Mouse (Mus musculus) layer of hippocampus, postnatal 14 days (tissue): ENCODE results near the gene Fam189a1. TPM values are rescaled to one million over a fixed set of nuclear protein-coding genes. Genes with fewer than 3 reads are reported as not detected.

Source experiments
- DNase-seq, 2 experiments: peaks; one replicate each; pipeline ENCODE4 v3.0.0; 2021 to 2022; ENCODE audit warnings: low spot score in 2 of 2, mixed read lengths in 1 of 2
- microRNA-seq, 2 experiments: library from miRNA; unstranded; fragments of <30 nt; microRNA quantifications; one replicate each; pipeline ENCODE4 v1.2.0; 2021
- total RNA-seq, 2 experiments: library from RNA; stranded (reverse); gene quantifications; 2 replicates each; pipeline ENCODE4 v1.2.3; 2021

Fam189a1 gene
- total RNA-seq, 2 experiments from 2014 or later = 70.5 to 72.7 TPM

GRCm38 (mm10) chr7:64751465-64751864 is 404.9 kb downstream of the Fam189a1 start:
- peak; percentile 72 to 76 for DNase-seq

DNA sequence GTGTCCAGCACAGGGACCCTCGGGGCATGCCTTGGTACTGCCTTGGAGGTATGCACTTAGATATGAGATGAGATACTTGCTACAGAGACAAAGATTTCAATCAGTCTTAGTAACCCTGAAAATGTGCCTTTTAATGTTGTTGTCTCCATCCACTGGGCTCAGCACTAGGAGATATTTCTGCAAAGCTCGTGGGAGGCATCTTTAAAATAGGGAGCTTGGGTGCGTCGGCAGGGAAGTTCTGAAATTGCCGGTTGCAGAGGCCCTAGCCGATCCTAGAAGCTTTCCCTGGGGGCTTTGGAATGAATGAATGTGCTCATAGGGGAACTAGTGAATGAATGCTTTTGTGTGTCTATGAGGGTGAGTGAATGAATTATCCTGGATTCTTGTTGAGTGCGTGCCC is 412.8 kb downstream of the Fam189a1 start:
- DNase-seq = no peak

DNA sequence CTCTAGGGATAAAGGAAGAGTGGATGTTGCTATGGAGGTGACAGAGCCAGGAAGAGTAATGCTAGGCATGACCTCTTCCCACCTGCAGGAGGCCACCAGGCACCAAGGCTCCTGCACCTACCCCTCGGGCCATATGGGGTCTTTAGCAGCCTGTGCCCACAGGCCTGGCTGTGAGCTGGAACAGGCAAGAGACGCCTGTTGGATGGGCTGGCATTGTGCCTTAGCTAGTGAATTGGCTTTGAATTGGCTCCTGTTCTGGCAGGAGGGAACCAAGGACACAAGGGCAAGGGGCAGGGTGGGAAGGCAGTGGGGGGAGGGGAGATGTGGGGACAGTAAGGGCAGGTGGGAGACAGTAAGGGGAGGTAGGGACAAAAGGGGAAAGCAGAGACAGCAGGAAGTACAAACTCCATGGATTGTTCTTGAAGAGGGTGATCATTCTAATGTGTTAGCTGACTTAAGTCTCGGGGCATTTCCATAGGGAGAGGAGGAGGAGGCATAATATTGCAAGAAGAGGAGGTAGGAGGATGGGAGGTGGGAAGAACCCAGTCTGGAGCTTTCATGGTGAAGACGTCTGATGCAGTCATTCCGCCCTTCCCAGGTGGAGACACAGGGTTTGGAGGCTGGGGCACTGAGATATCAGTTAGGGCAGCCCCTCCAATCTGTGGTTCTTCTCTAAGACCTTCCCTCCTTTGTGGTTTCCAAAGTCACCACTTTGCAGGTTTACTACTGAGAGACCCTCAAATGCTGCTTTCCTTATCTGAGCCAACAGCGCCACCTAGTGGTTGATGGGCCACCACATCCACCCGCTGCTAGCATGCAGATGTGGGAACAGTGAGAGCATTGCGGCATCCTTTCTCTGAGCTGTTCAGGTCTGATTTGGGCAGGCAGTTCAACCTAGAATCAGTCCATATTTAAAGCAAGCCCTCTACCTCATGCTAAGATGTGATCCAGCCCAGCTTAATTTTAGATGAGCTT is 414.8 kb downstream of the Fam189a1 start:
- peak; percentile 91 to 92 for DNase-seq

- no peak for DNase-seq
Observed at GRCm38 (mm10) chr7:64739131-64739530, 417.2 kb downstream of the Fam189a1 start.

DNA sequence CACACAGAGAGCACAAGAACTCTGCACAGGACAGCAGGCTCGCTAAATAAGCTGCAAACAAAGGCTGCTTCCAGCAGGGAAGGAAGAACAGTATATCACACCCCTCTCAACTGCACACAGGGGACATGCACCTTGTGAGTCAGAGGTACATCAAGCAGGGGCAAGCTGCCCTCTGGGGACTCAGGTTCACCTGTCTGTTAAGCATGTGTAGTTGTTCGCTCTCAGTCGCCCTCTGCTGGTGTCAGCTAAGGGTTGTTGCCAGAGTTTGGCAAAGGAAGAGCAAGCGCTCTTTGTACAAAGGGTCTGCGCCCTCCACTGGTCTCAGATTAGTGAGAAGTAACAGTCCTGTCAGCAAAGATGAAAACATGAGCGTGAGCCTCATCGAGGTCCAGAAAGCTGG is 426.6 kb downstream of the Fam189a1 start:
- DNase-seq = peak; percentile 76 to 80

GRCm38 (mm10) chr7:64728816-64729215 is 427.6 kb downstream of the Fam189a1 start:
- DNase-seq = no peak

DNA sequence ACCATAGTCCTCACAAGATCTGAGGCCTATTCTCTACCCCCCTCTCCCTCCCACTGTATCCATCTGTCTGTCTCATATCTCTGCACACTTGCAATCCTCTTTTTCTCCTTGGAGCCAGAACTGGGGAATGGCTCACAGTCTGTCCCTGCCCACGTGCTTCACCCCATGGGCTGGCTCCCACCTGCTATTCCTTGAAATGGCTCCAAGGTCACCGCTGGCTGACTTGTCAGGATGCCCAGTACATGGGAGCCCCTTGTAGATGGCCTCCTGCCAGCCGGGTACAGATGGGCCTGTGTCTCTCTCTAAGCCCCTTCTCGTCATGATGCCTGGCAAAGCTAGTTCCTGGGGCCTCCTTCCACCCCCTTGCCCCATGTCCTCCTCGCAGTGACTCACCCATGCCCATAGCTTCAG is 428.2 kb downstream of the Fam189a1 start:
- peak; percentile 66 to 73 for DNase-seq

DNA sequence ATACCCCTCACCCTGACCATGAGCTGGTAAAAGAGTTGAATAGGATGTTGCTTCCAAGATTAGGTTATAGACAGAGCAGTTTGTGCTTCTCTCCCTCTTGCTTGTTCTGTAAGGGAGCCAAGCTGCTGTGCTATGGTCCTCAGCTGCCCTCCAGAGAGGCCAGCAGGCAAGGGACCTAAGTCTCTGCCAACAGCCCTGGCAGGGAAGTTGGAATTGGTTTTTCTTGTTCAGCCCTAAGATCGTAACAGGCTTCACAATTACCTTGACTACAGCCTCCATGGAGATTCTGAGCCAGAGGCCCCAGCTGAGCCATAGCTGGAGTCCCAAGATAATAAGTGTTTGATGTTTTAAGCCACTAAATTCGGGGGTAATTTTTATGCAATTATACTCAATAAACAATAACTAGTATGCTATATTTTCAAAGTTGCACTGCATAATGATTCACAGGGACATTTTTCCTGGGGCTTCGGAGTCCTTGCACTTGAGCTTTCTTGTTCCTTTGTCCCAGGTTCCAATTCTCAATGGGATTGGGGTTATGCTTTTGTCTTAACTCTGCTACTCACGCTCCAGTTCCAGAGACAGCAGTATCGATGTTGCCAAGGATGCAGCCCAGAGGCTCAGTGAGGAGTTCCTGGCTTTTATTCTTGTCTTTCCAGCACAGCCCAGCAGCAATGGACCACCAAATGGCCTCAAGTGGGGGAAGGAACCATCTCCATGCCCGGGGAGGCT is 430.2 kb downstream of the Fam189a1 start:
- DNase-seq = peak in 1 of 2 experiments; percentile 82

GRCm38 (mm10) chr7:64724409-64724808 is 432.0 kb downstream of the Fam189a1 start:
- DNase-seq = no peak

- DNase-seq = no peak
Observed at GRCm38 (mm10) chr7:64723313-64723712, 433.1 kb downstream of the Fam189a1 start.

- no peak for DNase-seq
Observed at GRCm38 (mm10) chr7:64716286-64716685, 440.1 kb downstream of the Fam189a1 start.

DNA sequence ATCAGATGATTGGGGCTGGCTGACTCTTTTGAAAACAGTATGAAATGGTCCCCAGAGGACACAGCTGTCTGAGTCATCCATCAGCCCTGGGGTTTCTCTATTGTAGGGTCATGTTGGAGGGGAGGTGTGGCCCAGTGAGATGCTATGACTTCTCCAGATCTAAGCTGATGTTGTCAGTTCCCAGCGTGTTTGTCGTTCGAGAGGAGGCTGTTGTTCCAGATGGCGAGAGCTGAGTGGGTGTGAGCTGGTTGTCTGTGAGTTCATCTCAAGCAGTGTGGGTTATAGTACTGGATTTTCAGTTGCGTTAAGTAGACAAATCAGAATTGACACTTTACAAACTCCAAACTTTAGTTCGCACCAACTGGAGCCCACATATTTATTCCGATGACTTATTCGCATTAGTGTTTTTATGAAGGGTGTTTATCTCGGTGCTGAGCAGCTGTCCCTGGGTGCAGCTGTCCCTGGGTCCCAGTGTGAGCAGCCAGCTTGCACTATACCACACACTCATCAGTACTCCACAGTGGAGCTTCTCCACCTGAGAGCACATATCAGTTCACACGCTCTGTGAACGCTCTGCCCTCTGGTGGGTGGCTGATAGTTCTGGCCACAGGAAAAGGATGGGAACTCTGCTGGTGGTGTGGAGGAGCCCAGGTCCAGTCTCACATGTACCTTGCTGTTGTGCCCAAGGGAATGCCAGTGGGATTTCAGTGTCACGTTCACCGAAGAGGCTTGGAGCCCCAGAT is 446.7 kb downstream of the Fam189a1 start:
- DNase-seq = no peak

GRCm38 (mm10) chr7:64708176-64708575 is 448.2 kb downstream of the Fam189a1 start:
- DNase-seq = no peak

Small RNAs within 50 kb of the gene (microRNA-seq; reads per million reads assigned to microRNA genes)
- 0 reads per million in 2 experiments for gene Gm25249
